Mouse (Mus musculus) lung, embryonic 14.5 days (tissue): ENCODE measurements at regions not wholly inside any gene's neighbourhood (a gene's known extent, or its start where the extent isn't known, plus 50 kb on each side); places are given as distances from the start of the nearest gene placed in this dataset.

Source experiments
- ATAC-seq: fragments of 200-750 bp; cut with Nextera tagmentation; 2 replicates; pipeline ENCODE4 v1.8.0; 2017; ENCODE audit warnings: mild to moderate bottlenecking, moderate TSS enrichment, moderate library complexity; ENCODE audit not compliant: insufficient read depth
- DNase-seq: peaks from one replicate; pipeline ENCODE4 v3.0.0-alpha.2; 2015
- H3K27ac ChIP-seq: fragments of 300-500 bp; sonication (generic); 2 replicates; pipeline ENCODE4 v1.5.1; 2014; ENCODE audit warnings: low read depth, mild to moderate bottlenecking, moderate library complexity
- H3K27me3 ChIP-seq: fragments of 300-500 bp; sonication (generic); 2 replicates; pipeline ENCODE4 v1.6.1; 2014; ENCODE audit warnings: low read length, control low read depth; ENCODE audit not compliant: insufficient read depth
- H3K36me3 ChIP-seq: fragments of 300-500 bp; sonication (generic); 2 replicates; pipeline ENCODE4 v1.6.1; 2014; ENCODE audit warnings: control low read depth; ENCODE audit not compliant: insufficient read depth
- H3K4me1 ChIP-seq: fragments of 300-500 bp; sonication (generic); 2 replicates; pipeline ENCODE4 v1.6.1; 2014; ENCODE audit warnings: antibody characterized with exemption, control low read depth; ENCODE audit not compliant: insufficient read depth
- H3K4me2 ChIP-seq: fragments of 300-500 bp; sonication (generic); 2 replicates; pipeline ENCODE4 v1.6.1; 2014; ENCODE audit warnings: mild to moderate bottlenecking
- H3K4me3 ChIP-seq: fragments of 300-500 bp; sonication (generic); 2 replicates; pipeline ENCODE4 v1.5.1; 2014; ENCODE audit warnings: low read depth, low read length
- H3K9ac ChIP-seq: fragments of 300-500 bp; sonication (generic); 2 replicates; pipeline ENCODE4 v1.6.1; 2014
- H3K9me3 ChIP-seq: fragments of 300-500 bp; sonication (generic); 2 replicates; pipeline ENCODE4 v1.6.1; 2016; ENCODE audit warnings: low read depth, low read length, control low read depth
- CTCF ChIP-seq: IDR thresholded peaks from 2 replicates; pipeline ENCODE4 v1.5.1; 2016; ENCODE audit warnings: antibody characterized with exemption, low read depth
- WGBS: fragments of 180-500 bp; shearing (Covaris S2); extraction: QIAGEN DNeasy Blood & Tissue Kit; methylation state at CpG from one replicate; pipeline ENCODE4 v1.1.7; 2014; 5-methylcytosine and 5-hydroxymethylcytosine counted together

DNA sequence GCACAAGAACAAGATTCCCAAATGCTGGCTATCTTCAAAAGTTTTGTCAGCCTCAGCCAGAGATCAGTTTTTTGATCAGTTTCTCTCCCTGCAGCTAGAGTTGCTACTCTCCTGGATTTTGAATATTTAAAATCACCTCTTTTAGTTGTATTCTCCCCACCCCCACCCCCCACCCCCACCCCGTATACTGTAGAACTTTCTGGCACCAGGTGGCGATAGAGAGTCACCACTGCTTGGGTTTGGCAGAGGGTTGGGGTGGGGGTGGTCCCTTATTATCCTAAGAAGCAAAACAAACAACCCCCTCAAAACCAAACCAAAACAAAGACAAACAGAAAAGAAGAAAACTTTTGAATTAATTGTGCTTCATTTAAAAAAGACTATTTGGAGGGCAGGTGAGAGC is 122.0 kb downstream of the Dkk1 start:
- no peaks in the 10 kb centered on the region for H3K4me1 ChIP-seq
- H3K27ac ChIP-seq: no peak overlapping the region
- WGBS: 9% methylated on average over 2 of the region's 2 CpGs
- H3K9me3 ChIP-seq: no peaks in the 10 kb centered on the region
- no peak overlapping the region for H3K9ac ChIP-seq
- H3K27me3 ChIP-seq: no peaks in the 10 kb centered on the region
- no peak overlapping the region for H3K4me3 ChIP-seq
- no peak overlapping the region for H3K4me2 ChIP-seq
- DNase-seq (peak; percentile 21), ATAC-seq (no peak)
- peak; percentile 26; the same call in 1 of the 2 replicates for TF ChIP-seq CTCF
- no peaks in the 10 kb centered on the region for H3K36me3 ChIP-seq

DNA sequence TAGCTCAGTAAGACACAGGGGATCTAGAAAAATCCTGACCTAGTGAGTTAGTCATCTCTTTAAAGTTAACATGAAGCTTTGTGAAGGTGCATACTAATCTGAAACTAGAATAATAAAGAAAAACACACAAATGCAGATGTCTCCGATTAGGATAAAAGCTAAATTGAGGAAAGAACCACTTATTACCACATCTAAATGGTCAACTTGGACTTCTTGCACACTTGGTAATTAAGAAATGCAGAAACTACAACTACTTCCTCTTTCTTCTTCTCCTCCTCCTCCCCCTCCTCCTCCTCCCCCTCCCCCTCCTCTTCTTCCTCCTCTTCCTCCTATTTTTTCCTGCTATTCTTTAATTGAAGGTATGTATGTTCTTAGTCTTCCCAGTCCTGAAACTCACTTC is 116.3 kb downstream of the Dkk1 start:
- H3K27ac ChIP-seq: no peak overlapping the region
- TF ChIP-seq CTCF: no peak
- H3K9ac ChIP-seq: no peak overlapping the region
- WGBS: 75% methylated on average over 1 of the region's 1 CpGs
- ATAC-seq (no peak), DNase-seq (no peak)
- H3K36me3 ChIP-seq: no peaks in the 10 kb centered on the region
- H3K4me3 ChIP-seq: no peak overlapping the region
- H3K4me2 ChIP-seq: no peak overlapping the region
- H3K9me3 ChIP-seq: no peaks in the 10 kb centered on the region
- H3K4me1 ChIP-seq: no peaks in the 10 kb centered on the region
- no peaks in the 10 kb centered on the region for H3K27me3 ChIP-seq

DNA sequence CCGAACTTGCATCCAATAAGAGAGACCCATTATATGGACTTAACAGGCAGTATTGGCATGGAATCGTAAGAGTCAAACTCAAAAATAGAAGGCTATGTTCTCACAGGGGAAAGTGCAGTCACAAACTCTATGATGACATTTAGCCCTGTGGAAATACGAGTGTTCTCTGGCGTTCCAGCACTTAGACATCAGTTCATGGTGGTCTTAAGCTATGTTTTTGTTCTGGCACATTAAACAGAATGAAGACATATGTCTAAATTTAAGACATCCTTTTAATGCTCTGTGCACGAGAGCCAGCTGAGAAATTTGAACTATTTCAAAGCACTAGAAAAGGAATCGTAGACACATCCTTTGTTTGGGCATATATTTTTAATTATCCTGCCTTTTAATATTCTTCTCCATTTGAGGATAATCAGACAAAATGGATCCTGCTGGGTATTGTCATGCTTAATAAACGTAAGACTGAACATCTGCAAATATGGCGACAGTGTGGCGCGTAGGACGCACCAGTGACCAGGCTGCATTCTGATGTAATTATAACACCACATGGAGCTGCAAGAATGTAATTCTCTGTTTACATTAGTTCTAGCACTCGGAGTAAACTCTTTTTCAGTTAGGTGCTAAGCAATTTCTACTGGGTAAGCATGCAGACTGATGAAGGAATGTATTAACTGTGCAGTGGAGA is 114.3 kb downstream of the Dkk1 start:
- H3K36me3 ChIP-seq: no peaks in the 10 kb centered on the region
- no peak overlapping the region for H3K4me2 ChIP-seq
- H3K27ac ChIP-seq: no peak overlapping the region
- ATAC-seq (no peak), DNase-seq (no peak)
- no peaks in the 10 kb centered on the region for H3K4me1 ChIP-seq
- no peak for TF ChIP-seq CTCF
- H3K9ac ChIP-seq: no peak overlapping the region
- WGBS: 68% methylated on average over 12 of the region's 12 CpGs
- no peaks in the 10 kb centered on the region for H3K27me3 ChIP-seq
- H3K4me3 ChIP-seq: no peak overlapping the region
- no peaks in the 10 kb centered on the region for H3K9me3 ChIP-seq

DNA sequence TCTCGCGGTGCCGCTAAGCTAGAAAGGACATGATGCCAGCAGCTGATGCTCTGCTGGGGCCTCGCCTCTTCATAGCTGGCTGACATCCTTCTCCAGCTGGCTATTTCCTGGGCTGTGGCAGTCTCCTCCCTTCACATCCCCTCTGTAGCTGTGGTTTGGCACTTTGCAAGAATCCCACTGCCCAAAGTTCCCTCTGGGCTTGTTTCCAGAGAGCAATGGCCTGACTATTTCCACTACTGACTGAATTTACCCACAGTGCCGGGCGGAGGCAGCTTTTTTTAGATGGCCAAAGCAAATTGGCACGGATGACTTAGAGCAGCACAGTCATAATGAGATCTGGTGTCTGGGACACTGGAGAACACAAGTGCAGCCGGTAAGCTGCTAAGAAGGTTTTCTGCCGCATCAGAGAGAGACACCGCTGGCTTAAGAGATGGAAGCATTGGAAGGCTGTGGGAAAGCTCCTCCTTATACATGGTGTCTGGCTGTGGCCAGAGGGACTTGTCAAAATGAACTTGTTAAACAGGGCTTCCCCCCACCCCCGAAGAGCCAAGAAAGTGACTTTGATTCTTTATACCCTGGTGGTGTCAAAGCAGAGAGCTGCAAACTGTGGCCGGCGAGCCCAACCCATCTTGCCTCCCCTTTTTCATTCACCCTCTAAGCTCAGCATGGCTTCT is 98.5 kb downstream of the Dkk1 start:
- 86% methylated on average over 13 of the region's 13 CpGs for WGBS
- H3K4me2 ChIP-seq: no peak overlapping the region
- no peaks in the 10 kb centered on the region for H3K27me3 ChIP-seq
- no peak overlapping the region for H3K4me3 ChIP-seq
- no peak for TF ChIP-seq CTCF
- no peak for ATAC-seq
- DNase-seq: peak; percentile 12
- no peak overlapping the region for H3K27ac ChIP-seq
- no peak overlapping the region for H3K9ac ChIP-seq
- no peaks in the 10 kb centered on the region for H3K4me1 ChIP-seq
- no peaks in the 10 kb centered on the region for H3K36me3 ChIP-seq
- no peaks in the 10 kb centered on the region for H3K9me3 ChIP-seq

DNA sequence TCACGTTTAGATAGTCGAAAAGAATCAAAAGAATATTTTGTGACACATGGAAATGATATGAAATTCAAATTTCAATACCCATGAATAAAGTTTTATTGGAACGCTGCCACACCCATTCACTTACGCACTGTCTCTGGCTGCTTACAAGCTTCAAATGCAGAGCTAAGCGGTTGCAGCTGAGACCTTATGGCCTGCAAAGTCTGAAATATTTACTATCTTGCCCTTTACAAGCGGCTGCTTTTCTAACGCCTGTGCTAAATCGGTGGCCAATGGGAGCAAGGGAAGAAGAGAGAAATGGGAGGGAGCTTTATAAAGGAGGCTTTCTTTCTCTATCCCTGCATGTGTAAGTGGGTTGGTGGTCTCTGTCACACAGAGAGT is 97.9 kb downstream of the Dkk1 start:
- Histone ChIP-seq H3K27me3 (no peaks in the 10 kb centered on the region), H3K36me3 (no peaks in the 10 kb centered on the region), H3K9ac (no peak overlapping the region), H3K4me1 (no peaks in the 10 kb centered on the region), H3K4me3 (no peak overlapping the region), H3K27ac (no peak overlapping the region), H3K9me3 (no peaks in the 10 kb centered on the region), H3K4me2 (no peak overlapping the region)
- DNase-seq: peak; percentile 33
- TF ChIP-seq CTCF: no peak
- no peak for ATAC-seq
- WGBS: 51% methylated on average over 8 of the region's 8 CpGs

DNA sequence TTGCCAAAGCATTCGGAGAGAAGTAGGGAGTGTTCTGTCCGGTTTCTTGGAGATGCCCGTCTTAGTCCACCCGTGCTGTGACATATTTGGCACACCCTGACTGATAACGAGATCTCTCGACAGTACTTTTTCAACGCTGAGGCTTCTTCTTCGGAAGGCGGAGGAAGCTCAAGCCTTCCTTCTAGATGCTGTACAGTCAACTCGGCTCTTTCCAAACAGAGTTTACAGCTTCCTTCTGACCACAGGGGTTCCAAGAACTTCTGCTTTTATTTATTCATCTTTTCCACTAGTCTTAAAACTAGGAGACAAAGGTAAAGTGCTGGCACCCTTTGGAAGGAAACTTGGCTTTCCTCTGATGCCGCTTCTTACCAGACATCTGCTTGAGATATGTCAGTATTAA is 96.8 kb downstream of the Dkk1 start:
- Histone ChIP-seq H3K36me3 (no peaks in the 10 kb centered on the region), H3K27ac (no peak overlapping the region), H3K4me2 (no peak overlapping the region), H3K27me3 (no peaks in the 10 kb centered on the region), H3K9me3 (no peaks in the 10 kb centered on the region), H3K4me1 (no peaks in the 10 kb centered on the region), H3K9ac (no peak overlapping the region), H3K4me3 (no peak overlapping the region)
- DNase-seq: no peak
- WGBS: 77% methylated on average over 11 of the region's 11 CpGs
- no peak for TF ChIP-seq CTCF
- no peak for ATAC-seq

DNA sequence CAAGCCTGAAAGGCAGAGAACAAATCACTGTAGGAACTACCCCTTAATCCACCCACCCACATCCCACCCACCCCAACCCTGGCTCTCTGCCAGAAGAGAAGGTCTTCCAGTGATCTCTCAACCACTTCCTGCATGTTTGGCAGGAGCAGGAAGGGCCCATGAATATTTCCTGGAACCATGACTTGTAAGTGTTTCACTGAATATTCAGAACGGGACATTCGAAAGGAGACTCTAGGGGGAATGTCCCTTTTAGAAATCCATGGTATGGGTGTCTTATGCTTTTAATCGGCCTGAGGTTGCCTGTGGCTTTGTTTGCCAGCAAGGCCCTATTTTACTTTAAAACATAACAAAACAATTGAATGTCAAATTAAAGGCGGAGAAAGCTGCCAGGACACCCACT is 66.0 kb downstream of the Dkk1 start:
- 53% methylated on average over 4 of the region's 4 CpGs for WGBS

More for the DNA sequence above, 66.0 kb downstream of the Dkk1 start:
- Histone ChIP-seq H3K9ac (no peak overlapping the region), H3K36me3 (no peaks in the 10 kb centered on the region), H3K27me3 (no peaks in the 10 kb centered on the region), H3K27ac (no peak overlapping the region), H3K9me3 (no peaks in the 10 kb centered on the region), H3K4me2 (no peak overlapping the region), H3K4me1 (no peaks in the 10 kb centered on the region), H3K4me3 (no peak overlapping the region)
- TF ChIP-seq CTCF: no peak
- no peak for ATAC-seq
- peak; percentile 19 for DNase-seq
